Mouse (Mus musculus) G1E (cell line): Measurements from ENCODE around the gene Mical3.

Experiments
- CTCF ChIP-seq: IDR thresholded peaks from 2 replicates; pipeline ENCODE4 v1.5.1; 2012; ENCODE audit warnings: low read depth, low read length, inconsistent platforms, mixed read lengths
- GATA1 ChIP-seq: IDR thresholded peaks from 2 replicates; pipeline ENCODE4 v1.6.1; 2012; ENCODE audit warnings: borderline replicate concordance, low read length, inconsistent platforms, mixed read lengths

- TF ChIP-seq GATA1 (no peak), CTCF (no peak)
Observed at GRCm38 (mm10) chr6:120934176-120934575, 196.6 kb downstream of the Mical3 start.
